Mouse (Mus musculus): ENCODE data around the gene Shf.

The Shf gene

DNA sequence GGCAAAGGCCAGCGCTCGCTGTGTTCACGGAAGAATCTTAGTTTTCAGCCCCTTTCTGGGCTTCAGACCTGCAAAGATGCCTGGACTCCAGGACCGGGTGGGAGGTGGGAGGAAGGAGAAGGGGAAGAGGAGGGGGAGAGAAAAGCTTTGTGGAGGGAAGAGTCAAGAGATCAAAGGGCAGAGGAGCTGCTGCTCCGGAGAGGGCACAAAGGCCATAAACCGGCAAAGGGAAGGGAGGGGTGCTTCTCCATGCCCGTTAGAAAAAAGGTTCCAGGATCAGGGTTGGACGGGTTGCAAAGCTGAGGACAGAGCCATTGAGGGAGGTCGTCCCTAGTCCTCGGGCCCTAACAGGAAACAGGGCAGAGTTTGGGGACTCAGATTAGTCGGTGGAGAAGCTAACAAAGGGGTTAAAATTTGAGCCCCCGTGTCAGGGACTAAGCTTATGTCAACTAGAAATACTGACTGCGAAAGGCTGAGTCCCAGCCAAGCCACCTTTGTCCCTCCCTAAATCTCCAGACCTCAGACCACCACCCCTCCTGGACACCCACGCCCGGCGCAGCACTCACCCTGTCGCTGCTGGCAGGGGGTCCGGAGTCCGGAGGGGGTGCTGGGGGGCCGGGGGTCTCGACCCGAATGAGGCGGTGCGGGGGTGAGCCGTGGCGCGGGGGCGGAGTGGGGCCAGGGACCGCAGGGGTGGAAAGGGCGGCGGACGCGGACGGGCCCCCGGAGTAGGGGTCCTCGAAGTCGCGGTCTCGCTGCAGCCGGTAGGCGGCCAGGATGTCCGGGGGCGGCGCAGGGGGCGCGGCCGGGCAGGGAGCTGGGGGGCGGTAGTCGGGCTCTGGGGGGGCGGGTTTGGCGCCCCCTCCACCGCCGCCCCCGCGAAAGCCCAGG is 636 bp downstream of the Shf start:
- DNase-seq, result peak; percentile 72 to 73

DNA sequence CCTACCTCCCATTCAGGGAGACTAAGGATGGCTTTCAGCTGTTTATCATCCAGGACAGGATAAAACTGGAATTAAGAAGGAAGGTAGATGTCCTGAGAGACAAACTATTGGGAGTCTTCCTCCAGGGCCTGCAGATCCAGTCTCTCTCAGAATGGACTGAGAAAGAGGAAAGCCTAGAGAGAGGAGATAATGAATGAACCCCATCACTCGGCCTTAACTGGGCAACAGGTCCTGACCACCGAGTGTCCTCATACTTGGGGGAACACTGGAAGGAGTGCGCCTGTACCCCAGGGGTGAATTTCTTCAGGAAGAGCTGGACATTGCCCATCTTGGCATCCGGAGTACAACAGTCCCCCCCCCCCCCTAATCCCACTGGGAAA is 1.3 kb downstream of the Shf start:
- peak in 1 of 2 experiments; percentile 59 for DNase-seq

DNA sequence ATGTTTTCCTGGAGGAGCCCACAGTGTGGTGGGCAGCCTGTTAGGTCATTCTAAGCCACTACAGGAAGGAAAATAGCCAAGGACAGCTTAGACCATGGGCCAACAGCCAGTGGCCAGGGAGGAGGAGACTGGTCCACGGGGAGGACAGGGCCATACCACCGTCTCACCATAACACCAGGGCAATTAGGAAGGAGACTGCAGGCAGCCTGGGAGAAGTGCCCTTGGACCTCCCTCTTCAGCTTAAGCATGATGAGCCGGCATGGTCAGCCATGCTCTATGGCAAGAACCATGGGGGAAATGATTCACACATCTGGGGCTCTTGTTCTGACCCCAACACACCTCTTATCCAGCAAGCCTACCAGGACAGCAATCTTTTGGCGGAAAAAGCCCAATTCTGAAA is 1.8 kb downstream of the Shf start:
- peak; percentile 80 to 84 for DNase-seq

DNA sequence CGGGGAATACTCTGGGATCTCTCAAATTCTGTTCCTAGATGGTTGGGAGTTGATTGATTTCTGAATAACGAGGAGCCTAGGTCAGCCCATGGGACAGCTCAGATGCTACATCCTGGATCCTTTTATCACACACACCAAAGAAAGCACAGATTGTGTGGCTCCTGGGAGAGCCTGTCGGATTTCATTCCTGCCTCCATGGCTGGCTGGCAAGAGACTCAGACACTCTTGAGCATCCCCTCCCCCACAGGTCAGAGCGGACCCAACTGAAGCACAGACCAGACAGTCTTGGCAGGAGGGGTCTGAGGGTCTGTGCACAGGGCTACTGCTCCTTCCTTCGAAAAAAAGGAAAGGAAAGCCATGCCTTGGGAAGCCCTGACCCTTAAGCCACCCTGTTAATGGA is 2.3 kb downstream of the Shf start:
- peak; percentile 93 to 96 for DNase-seq

DNA sequence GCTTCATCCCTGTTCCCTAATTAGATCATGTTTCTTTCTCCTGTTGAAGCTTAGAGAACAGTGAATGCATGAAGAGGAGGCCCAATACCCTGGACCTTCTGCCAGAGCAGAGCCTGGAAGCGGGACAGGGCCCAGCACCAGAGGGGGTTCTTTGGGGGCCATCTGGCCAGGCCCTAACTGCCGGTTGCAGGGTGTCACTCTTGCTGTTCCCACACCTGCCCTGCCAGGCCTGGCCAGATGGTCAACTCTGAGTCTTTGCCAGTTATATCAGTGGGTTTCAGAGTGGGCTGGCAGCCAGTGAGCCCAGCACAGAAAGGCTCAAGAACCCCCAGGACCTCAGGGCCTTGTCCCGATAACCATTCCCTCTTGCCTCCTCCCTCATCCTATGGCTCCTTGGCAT is 2.9 kb downstream of the Shf start:
- peak; percentile 96 to 98 for DNase-seq

DNA sequence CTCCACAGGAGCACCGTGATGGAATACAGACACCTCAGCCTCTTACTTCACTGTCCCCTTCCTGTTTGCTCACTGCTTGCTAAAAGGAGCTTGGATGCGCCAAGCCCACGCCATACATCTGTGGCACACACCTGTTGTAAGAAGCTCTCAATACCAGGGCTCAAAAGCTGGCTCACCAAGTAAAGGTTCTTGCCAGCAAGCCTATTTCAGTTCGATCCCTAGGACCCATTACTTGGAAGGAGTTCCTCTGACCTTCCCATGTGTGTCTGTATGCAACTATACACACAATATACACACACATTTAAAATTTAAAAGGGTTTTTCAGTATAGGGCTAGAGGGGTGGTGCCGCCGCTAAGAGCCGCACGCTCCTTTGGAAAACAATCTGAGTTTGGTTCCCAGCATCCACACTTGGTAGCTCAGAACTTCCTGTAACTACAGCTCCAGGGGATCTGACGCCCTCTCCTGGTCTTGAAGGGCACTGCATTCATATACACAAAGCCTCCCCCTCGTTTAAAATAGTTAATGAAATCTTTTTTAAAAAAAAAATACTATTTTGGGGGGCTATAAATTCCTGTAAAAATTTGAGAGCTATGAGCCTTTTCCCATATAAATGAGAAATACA is 3.6 kb downstream of the Shf start:
- peak; percentile 58 to 66 for DNase-seq

DNA sequence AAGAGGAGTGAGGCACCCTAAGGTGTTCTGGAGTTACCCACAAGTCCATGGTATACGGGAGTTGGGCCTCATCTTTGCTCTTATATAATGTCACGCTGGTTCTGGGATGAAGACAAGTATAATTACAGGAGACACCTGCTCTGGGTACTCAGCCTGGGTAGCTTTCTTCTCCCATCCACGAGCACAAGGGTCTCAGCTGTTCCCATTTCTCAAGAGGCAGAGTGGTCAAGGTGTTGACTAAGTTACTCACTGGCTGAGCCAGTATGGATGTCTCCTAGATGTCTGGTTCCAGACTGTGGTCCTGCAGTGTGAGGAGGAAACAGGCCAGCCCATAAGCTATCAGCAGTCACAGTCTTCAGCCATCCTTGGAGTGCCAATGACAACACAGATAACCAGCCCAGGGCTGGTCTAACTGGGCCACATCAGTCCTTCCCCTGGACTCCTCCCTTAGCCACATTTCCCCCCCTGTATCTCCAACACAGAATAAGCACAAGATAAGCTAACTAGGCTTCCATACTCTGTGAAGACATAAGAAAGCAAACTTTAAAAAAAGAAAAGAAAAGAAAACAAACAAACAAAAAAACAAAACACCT is 4.5 kb downstream of the Shf start:
- peak; percentile 27 to 31 for DNase-seq

DNA sequence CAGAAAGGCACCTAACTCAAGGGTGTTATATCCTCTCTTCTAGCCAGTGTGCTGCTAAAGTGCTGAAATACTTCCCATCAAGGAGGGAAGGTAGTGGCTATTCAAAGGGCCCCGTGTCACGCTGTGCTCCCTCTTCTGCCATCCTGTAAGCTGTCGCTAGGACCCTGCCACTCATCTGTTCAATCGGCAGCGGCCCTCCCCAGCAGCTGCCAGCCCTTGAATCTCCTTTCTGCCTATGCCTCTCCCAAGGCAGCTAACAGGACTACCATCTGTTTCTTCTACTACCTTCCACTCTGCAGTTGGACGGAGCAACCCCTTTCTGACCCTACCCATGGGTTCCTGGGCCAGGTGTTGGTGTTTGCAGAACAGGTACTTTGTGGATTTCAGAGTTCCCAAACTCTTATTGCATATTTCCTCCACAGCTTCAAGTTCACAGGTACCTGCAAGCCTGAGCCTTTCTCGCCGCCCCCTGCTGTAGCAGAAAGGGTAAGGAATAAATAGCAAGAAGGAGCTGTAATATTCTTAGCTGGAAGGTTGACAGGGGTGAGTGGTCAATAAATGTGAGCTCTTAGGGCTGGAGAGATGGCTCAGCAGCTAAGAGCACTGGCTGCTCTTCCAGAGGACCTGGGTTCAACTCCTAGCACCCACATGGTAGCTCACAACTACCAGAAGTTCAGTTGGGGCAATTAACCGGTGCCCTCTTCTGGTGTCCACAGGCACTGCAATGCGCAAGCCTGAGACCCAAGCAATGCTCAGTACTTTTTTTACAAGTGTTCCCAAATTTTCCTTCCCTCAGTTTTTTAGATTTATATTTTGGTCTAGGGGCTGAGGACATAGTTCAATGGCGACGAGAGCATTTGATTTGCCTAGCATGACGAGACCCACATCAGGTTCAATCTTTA is 6.1 kb downstream of the Shf start:
- peak; percentile 70 to 81 for DNase-seq

DNA sequence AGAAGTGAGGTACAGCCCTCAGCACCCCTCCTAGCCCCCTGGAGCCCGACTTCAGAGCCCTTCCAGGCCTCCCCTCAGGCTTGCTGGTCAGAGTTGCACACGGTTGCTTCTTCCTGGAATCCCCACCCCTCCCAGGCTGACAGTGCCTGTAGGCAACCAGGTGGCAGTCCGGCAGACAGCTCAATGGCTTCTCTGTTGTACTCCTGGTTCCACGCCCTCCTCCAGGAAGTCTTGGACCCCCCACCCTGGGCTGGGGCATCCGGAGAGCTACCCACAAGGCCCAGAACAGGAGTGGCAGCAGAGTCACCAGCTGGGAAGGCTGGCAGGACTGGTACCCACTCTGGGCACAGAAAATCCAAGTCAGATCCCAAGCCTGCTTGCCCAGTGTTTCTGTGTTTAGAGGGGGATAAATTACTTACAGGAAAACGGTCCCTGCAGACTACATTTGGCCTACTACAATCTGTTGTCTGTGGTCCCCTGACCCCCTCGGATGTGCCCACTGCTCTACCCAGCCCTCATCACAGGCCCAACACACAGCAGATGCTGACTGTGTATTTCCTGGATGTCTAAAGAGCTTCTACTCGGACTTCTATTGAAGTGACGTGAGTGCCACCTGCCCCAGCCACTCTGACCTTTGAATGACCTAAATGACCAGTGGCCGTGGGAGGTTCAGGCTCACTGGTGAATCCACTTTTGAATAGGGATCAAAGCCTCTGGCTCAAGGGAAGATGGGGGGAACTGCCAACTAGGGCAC is 6.9 kb downstream of the Shf start:
- DNase-seq, result peak; percentile 73 to 85

DNA sequence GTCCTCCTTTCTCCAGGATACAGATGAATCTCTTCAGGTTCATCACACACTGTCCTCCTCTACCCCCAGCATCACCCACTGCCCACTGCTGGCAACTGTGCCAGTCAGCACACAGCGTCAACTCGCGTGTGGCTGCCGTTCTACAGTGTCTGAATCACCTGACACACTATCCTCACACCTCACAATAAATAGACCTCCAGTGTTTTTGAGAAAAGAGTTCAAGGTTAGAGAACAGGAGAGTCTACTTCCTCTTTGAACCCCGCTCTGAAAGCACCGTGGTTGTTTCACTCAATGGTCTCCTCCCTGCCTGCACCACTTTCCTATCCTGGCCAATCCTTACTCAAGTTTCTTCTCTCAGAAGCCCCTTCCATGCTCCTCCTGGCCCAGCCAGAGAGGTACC is 7.8 kb downstream of the Shf start:
- DNase-seq, result peak in 1 of 2 experiments; percentile 32

DNA sequence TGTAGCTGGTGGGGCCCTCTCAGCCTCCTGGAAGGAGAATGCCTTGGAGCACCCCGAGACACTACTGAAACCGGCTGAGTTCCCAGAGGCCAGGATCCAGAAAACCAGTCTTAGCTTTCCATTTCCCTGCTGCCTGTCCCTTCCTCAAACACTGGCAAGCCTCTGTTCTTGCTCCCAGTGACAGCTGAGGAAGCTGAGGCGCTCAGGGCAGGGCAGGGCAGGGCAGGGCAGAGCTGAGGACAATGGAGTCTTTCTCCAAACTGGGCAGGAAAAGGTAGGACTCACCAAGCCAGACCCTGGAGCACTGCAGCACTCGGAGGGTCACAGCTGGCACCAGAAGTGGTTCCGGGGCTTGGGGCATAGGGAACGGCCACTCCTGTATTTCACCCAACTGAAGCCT is 8.7 kb downstream of the Shf start:
- DNase-seq, result no peak

DNA sequence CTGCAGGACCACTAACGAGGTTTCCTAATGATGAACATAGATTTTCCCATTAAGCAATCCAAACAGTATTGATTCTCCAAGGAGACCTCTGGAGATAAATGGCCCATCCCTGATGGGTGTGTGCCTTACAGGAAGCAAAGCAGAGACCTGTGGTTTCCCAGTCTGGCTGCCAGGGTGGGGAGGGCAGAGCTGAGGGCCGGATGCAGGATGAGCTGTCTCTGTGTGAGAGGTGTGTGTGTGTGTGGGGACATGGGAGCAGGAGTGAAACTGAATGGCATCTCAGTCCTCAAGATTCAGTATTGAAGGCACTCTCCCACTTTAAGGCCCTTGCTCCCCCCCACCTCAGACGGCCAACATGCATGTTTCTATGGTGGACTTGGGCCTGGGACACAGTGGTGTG is 12.8 kb downstream of the Shf start:
- peak in 1 of 2 experiments; percentile 25 for DNase-seq

DNA sequence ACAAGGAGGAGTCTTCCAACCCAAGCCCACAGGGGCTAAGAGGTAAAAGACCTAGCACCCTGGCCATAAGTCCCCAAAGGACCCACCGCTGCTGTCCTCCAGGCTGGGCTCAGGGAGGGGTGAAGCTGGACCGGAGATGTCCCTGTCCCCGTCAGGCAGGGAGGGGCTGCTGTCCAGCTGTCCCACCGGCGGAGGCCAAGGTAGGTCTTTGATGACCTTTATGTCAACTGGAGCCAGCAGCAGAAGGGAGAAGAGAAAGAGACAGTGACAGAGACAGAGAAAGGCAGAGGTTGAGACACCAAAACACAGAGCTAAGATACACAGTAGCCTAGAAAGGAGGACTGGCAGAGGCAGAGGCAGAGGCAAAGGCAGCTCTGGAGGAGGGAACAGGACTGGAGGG is 13.6 kb downstream of the Shf start:
- peak; percentile 24 to 29 for DNase-seq

DNA sequence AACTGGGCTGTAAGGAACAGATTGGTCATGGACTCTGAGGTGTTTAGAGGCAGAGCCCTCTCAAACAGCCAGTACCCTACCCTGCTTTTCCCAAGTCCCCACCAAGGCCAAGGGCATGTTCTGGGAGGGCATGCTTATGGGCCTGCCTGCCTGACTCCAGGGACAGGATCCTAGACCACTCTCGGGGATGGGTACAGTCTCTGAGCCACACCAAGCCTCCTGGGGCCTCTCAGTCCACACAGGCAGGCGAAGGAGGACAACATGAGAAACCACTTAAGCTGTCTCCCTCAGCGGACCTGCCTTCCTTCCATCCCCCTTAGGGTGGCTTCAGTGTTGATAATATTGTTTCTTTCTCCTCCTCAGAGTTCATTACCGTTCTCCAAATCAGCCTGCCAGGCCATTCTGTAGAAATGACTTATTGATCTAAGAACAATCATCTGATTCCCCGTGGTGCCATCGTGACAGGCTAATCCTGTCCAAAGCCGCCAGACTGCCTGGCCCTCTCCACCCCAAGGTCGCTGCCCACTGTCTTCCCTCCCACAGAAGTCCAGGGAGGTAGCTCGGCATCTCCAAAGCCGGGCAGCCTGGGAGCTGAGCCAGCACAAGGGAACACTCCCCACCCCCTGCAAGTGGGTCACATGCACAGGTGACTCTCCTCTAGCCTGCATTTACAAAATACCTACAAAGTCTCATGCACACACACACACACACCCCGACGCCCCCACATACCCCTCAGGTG is 14.6 kb downstream of the Shf start:
- peak; percentile 60 to 69 for DNase-seq

DNA sequence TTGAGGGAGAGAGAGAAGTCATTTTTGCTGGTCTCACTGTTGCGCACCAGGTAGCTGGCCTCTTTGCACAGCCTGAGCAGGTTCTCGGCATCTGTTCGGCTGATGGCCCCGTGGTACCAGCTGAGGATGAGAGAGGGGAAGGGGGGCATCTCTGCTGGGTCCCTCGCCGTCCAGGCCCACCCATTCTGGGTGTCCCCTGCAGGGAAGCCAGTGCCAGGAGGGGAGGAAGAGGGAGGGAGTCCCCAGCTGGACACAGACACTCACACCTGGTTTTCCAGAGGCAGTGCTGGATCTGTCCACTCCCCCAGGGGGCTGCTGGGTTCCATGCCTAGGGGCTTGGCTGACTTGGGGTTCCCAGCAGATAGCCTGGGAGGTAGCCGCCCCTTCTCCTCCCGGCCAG is 15.2 kb downstream of the Shf start:
- DNase-seq, result peak in 1 of 2 experiments; percentile 45

DNA sequence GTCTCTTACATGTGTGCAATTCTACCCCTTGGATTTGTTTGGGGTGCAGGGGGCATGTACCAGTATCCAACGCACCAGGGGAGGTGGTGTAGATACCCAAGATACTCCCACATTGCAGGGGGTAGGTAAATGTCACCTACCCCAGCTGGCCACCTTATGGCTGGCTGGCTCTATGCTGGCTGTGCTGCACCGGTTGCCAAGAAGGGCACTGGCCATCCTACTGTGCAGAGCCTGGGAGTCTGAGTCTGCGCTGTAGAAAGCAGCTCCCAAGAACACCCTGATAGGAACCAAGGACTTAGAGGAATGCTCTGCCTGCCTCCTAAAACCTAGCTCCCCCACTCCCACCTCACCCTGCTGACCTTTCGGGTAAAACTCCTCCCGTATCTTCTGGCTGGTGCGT is 16.0 kb downstream of the Shf start:
- DNase-seq, result peak; percentile 54 to 70

DNA sequence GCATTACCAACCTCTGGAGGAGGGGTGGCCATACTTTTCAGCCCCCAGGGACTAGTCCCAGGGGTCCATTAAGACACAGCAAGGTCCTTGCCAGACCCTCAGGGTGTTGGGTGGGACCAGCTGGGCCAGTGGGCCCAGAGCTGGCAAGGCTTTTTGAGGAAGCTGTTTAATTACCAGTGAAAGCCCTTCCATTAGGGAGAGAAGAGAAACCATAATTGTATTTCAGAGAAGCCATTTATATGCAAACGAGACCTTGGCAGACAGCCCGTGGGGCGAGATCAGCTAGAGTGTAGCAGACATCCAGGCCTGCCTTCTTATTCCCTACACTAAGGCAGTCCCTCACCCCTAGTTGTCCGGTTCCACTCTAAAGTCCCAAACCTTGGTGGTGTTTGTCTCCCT is 17.0 kb downstream of the Shf start:
- DNase-seq, result peak; percentile 88 to 92

DNA sequence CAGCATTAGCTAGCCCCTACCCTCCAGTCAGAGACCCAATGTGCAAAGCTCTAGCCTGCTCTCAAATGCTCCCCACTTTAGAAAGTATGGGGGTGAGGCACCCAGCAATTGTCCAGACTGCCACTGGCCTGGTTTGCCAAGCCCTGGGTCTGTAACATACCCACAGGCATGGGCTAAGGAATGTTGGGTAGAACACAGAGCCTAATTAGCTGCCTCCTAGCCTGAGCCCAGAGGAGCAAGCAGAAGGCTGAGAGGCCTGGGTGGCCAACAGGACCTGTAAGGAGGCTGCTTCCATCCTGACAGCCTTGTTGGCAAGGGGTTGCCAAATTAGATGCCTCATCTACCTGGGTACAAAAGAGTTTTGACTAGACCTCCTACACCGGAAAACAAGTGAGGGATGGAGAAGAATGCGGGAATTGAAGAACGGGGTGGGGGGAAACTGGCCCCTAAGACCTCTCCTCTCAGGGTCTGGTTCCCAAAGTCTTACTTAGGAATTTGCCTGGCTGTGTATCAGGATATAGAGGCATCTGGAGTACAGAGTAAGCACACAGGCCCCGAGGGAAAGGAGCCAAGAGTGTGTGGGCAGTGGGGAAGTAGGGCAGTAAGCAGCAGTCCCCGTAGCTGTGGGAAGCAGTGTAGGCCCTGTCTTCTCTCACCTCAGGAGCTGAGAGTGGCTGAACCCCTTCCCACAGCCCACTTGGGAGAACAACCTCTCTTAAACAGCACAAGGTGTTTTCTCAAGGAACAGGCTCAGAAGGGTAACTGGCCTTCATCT is 17.6 kb downstream of the Shf start:
- peak; percentile 62 to 64 for DNase-seq

DNA sequence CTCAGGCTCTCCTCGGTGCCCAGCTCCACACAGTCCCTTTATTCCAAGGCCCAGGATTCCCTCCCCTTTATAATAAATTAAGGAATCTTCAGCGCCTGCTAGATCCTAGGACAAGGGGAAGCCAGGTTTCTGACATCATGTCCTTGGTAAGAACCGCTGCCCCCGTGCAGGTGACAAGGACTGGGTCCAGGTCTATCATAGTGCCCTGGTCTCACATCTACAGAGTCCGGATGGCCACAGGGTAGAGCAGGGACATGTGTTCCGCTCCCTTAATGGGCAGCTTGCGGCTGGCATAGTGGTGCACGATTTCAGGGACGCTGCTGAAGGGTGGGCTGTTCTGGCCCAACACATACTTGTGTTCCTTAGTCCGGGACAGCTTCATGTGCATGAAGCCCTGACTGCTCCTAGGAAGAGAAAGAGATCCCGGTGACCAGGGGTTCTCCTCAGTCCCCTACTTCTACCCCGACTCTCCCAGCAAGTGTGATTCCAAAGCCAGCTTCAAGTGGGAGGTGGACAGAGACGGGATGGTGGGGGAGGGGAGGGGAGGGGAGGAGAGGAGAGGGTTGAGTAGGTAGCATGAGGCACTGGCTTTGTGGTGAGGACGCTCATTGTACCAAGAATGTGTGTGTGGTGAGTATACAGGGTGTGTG is 19.7 kb downstream of the Shf start:
- peak; percentile 57 to 68 for DNase-seq

Data from cerebellum, postnatal 10 days (tissue).